Mouse (Mus musculus): ENCODE measurements at regions not wholly inside any gene's neighbourhood (a gene's known extent, or its start where the extent isn't known, plus 50 kb on each side); places are given as distances from the start of the nearest gene placed in this dataset.
"Not testable (repeated sequence)": the region's sequence is repeated elsewhere in the genome, so short reads cannot be mapped to it uniquely, and the experiment has no call there.

- peaks cover 7% of the 10 kb centered on the region; the same call in 1 of the 2 replicates for H3K4me1 ChIP-seq
These were observed 402.8 kb downstream of the Rprm start for GRCm38 (mm10) chr2:53682599-53682998.

GRCm38 (mm10) chr2:53687281-53687680, 398.1 kb downstream of the Rprm start:
- H3K27me3 ChIP-seq (ENCODE audit: poor library complexity, severe bottlenecking), result no peaks in the 10 kb centered on the region
- 89% methylated on average over 7 of the region's 7 CpGs for WGBS
- no peak for DNase-seq (ENCODE audit: extremely low spot score, low spot score)
- H3K27ac ChIP-seq, result no peak overlapping the region
- H3K36me3 ChIP-seq (replicated peaks), result no peaks in the 10 kb centered on the region
- no peaks in the 10 kb centered on the region for H3K9me3 ChIP-seq
- H3K4me3 ChIP-seq, result no peak overlapping the region
- peaks cover 9% of the 10 kb centered on the region; the same call in 1 of the 2 replicates for H3K4me1 ChIP-seq

More at GRCm38 (mm10) chr2:53682599-53682998, 402.8 kb downstream of the Rprm start:
- no peaks in the 10 kb centered on the region for H3K27me3 ChIP-seq (ENCODE audit: poor library complexity, severe bottlenecking)
- no peaks in the 10 kb centered on the region for H3K36me3 ChIP-seq (replicated peaks)
- DNase-seq (ENCODE audit: extremely low spot score, low spot score), result no peak
- no peak overlapping the region for H3K4me3 ChIP-seq
- 44% methylated on average over 4 of the region's 4 CpGs for WGBS
- no peak overlapping the region for H3K27ac ChIP-seq
- no peaks in the 10 kb centered on the region for H3K9me3 ChIP-seq

- 45% methylated on average over 3 of the region's 3 CpGs for WGBS
- DNase-seq (ENCODE audit: extremely low spot score, low spot score), result no peak
- H3K36me3 ChIP-seq (replicated peaks), result no peaks in the 10 kb centered on the region
- no peaks in the 10 kb centered on the region for H3K9me3 ChIP-seq
- 0 out of 2 replicates have a peak, but pooled peaks cover 3% of the 10 kb centered on the region for H3K4me1 ChIP-seq
- H3K4me3 ChIP-seq, result no peak overlapping the region
- no peak overlapping the region for H3K27ac ChIP-seq
- H3K27me3 ChIP-seq (ENCODE audit: poor library complexity, severe bottlenecking), result no peaks in the 10 kb centered on the region
These were observed 396.0 kb downstream of the Rprm start for GRCm38 (mm10) chr2:53689223-53689880.

- no peak for DNase-seq (ENCODE audit: extremely low spot score, low spot score)
- no peak overlapping the region for H3K4me3 ChIP-seq
- no peaks in the 10 kb centered on the region for H3K27me3 ChIP-seq (ENCODE audit: poor library complexity, severe bottlenecking)
- H3K9me3 ChIP-seq, result no peaks in the 10 kb centered on the region
- 69% methylated on average over 5 of the region's 5 CpGs for WGBS
- no peaks in the 10 kb centered on the region for H3K36me3 ChIP-seq (replicated peaks)
- 0 out of 2 replicates have a peak, but pooled peaks cover 3% of the 10 kb centered on the region for H3K4me1 ChIP-seq
- H3K27ac ChIP-seq, result no peak overlapping the region
These were observed 393.7 kb downstream of the Rprm start for GRCm38 (mm10) chr2:53691580-53692118.

- no peaks in the 10 kb centered on the region for H3K9me3 ChIP-seq
- DNase-seq (ENCODE audit: extremely low spot score, low spot score), result no peak
- H3K27me3 ChIP-seq (ENCODE audit: poor library complexity, severe bottlenecking), result no peaks in the 10 kb centered on the region
- no peak overlapping the region for H3K4me3 ChIP-seq
- H3K4me1 ChIP-seq, result peaks cover 4% of the 10 kb centered on the region; the same call in 1 of the 2 replicates
- no peaks in the 10 kb centered on the region for H3K36me3 ChIP-seq (replicated peaks)
- WGBS, result 91% methylated on average over 3 of the region's 3 CpGs
- no peak overlapping the region for H3K27ac ChIP-seq
These were observed 374.1 kb downstream of the Rprm start for GRCm38 (mm10) chr2:53711213-53711612.

GRCm38 (mm10) chr2:53713106-53713640, 372.2 kb downstream of the Rprm start:
- no peak overlapping the region for H3K4me3 ChIP-seq
- no peaks in the 10 kb centered on the region for H3K9me3 ChIP-seq
- DNase-seq (ENCODE audit: extremely low spot score, low spot score), result no peak
- WGBS, result 90% methylated on average over 7 of the region's 7 CpGs
- H3K27me3 ChIP-seq (ENCODE audit: poor library complexity, severe bottlenecking), result no peaks in the 10 kb centered on the region
- H3K36me3 ChIP-seq (replicated peaks), result no peaks in the 10 kb centered on the region
- no peaks in the 10 kb centered on the region for H3K4me1 ChIP-seq
- no peak overlapping the region for H3K27ac ChIP-seq

GRCm38 (mm10) chr2:53715017-53715416, 370.3 kb downstream of the Rprm start:
- Histone ChIP-seq H3K4me1 (no peaks in the 10 kb centered on the region), H3K4me3 (no peak overlapping the region), H3K27me3 (ENCODE audit: poor library complexity, severe bottlenecking) (no peaks in the 10 kb centered on the region), H3K27ac (no peak overlapping the region), H3K9me3 (no peaks in the 10 kb centered on the region), H3K36me3 (replicated peaks) (no peaks in the 10 kb centered on the region)
- WGBS, result 80% methylated on average over 5 of the region's 5 CpGs
- DNase-seq (ENCODE audit: extremely low spot score, low spot score), result no peak

- Histone ChIP-seq H3K4me1 (no peaks in the 10 kb centered on the region), H3K9me3 (no peaks in the 10 kb centered on the region), H3K27me3 (ENCODE audit: poor library complexity, severe bottlenecking) (no peaks in the 10 kb centered on the region), H3K4me3 (no peak overlapping the region), H3K36me3 (replicated peaks) (no peaks in the 10 kb centered on the region), H3K27ac (no peak overlapping the region)
- 94% methylated on average over 6 of the region's 6 CpGs for WGBS
- no peak for DNase-seq (ENCODE audit: extremely low spot score, low spot score)
These were observed 362.1 kb downstream of the Rprm start for GRCm38 (mm10) chr2:53723231-53723630.

- no peak for DNase-seq (ENCODE audit: extremely low spot score, low spot score)
- Histone ChIP-seq H3K4me1 (no peaks in the 10 kb centered on the region), H3K27me3 (ENCODE audit: poor library complexity, severe bottlenecking) (no peaks in the 10 kb centered on the region), H3K27ac (no peak overlapping the region), H3K36me3 (replicated peaks) (no peaks in the 10 kb centered on the region), H3K4me3 (no peak overlapping the region), H3K9me3 (no peaks in the 10 kb centered on the region)
These were observed 356.7 kb downstream of the Rprm start for GRCm38 (mm10) chr2:53728693-53729092.

- Histone ChIP-seq H3K4me3 (no peak overlapping the region), H3K36me3 (replicated peaks) (no peaks in the 10 kb centered on the region), H3K4me1 (no peaks in the 10 kb centered on the region), H3K9me3 (no peaks in the 10 kb centered on the region), H3K27me3 (ENCODE audit: poor library complexity, severe bottlenecking) (no peaks in the 10 kb centered on the region), H3K27ac (no peak overlapping the region)
- 92% methylated on average over 2 of the region's 2 CpGs for WGBS
- no peak for DNase-seq (ENCODE audit: extremely low spot score, low spot score)
These were observed 354.9 kb downstream of the Rprm start for GRCm38 (mm10) chr2:53730451-53730850.

GRCm38 (mm10) chr2:53763486-53763885, 321.9 kb downstream of the Rprm start:
- no peak overlapping the region for H3K27ac ChIP-seq
- WGBS, result 94% methylated on average over 2 of the region's 2 CpGs
- H3K27me3 ChIP-seq (ENCODE audit: poor library complexity, severe bottlenecking), result no peaks in the 10 kb centered on the region
- H3K36me3 ChIP-seq (replicated peaks), result no peaks in the 10 kb centered on the region
- DNase-seq (ENCODE audit: extremely low spot score, low spot score), result no peak
- H3K9me3 ChIP-seq, result no peaks in the 10 kb centered on the region
- H3K4me1 ChIP-seq, result no peaks in the 10 kb centered on the region
- H3K4me3 ChIP-seq, result no peak overlapping the region

- not testable (repeated sequence) for DNase-seq (ENCODE audit: extremely low spot score, low spot score); H3K4me3 ChIP-seq; H3K27me3 ChIP-seq (ENCODE audit: poor library complexity, severe bottlenecking); H3K27ac ChIP-seq; H3K36me3 ChIP-seq (replicated peaks); H3K9me3 ChIP-seq; H3K4me1 ChIP-seq
- 95% methylated on average over 5 of the region's 6 CpGs for WGBS
These were observed 303.3 kb downstream of the Rprm start for GRCm38 (mm10) chr2:53782035-53782434.

- H3K4me3 ChIP-seq; H3K9me3 ChIP-seq; H3K4me1 ChIP-seq; H3K36me3 ChIP-seq (replicated peaks); H3K27ac ChIP-seq; H3K27me3 ChIP-seq (ENCODE audit: poor library complexity, severe bottlenecking); DNase-seq (ENCODE audit: extremely low spot score, low spot score): not testable (repeated sequence)
- 97% methylated on average over 3 of the region's 6 CpGs for WGBS
These were observed 296.8 kb downstream of the Rprm start for GRCm38 (mm10) chr2:53788599-53788998.
